Mouse (Mus musculus): ENCODE measurements around the gene Usp33. TPM values are rescaled to one million over a fixed set of nuclear protein-coding genes. Genes with fewer than 3 reads are reported as not detected.
A peak's percentile ranks its signal among the peaks of the same experiment; 100 is the strongest.

The Usp33 gene
- total RNA-seq, 2 experiments from 2014 or later, result 110 to 112 TPM

DNA sequence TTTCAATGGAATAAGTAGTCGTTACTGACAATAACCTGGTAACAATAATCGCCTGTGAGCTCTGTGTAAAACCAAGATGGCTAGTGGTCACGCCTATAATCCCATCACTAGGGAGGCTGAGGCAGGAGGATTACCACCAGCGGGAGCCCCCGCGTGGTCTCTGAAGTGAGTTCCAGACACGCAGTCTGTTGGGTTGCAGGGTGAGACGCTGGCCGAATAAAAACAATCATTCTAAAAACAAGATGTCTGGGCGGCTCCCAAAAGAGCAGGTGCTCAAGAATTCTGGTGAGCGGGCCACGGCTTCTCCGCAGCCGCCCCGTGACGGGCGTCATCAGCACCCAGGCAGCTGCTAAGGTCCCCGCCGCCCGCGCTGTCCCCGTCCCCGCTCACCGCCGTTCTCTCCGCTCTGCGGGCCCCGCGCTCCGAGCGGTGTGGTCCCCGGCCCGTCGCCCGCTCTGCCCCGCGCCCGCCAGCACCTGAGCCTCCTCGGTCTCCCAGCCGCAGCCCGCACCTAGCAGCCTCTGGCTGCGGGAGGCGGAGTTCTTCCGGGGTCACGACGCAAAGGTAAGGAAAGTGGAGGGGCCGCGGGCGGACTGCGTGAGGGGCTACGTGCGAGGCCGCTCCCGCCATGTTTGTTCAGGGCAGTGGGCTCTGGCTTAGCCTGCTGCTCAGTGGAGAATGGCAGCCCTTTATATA is 6.3 kb upstream of the Usp33 start, which contains the start of gene Miga1:
Gene Miga1, minus strand, starts transcription at position 546 of the 696 bp plus-strand sequence.
- DNase-seq (ENCODE audit: low spot score in 2 of 2), result peak; percentile 78 to 85

DNA sequence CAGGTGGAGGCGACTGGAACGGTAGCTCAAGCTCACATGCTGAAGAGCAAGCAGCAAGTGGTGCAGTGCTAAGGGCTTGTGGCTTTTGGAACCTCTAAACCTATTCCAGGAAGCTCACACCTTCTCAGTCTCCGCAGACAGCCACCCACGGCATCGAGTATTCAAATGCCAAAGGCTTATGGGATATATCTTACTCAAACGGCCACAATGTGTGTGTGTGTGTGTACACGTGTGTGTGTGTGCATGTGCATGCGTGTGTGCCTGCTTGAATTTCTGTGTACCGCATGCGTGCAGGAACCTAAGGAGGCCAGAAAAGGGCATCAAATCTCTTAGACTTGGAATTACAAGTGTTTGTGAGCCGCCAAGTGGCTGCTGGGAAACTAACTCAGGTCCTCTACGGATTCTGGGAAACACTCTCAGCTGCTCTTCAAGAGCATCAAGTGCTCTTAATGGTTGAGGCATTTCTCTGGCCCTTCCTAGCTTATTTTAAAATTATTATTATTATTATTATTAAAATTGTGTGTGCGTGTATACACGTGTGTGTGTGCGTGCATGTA is 3.2 kb upstream of the Usp33 start:
- DNase-seq (ENCODE audit: low spot score in 2 of 2), result no peak

DNA sequence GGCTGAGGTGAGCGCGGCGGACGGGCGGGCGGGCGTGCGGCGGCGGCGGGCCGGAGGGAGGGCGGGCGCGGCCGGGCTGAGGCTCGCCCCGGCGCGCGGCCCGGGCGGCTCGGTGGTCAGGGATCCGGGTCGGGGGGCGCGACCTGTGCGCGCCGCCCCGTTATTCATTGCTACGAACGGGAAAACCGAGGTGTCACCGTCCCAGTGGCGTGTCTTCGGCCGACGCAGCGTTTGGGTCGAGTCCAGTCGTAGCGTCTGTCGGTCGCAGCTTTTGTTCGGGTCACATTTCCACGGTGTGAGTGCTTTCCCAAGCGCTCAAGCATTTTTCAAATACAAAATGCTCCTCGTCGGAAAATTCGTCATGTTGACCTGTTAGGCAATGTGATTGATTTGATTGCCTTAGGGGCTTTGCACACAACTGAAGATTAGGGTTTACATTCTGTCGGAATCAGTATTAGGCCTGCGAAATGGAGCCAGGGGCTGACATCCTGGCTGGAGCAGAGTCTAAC is 409 bp downstream of the Usp33 start:
- DNase-seq (ENCODE audit: low spot score in 2 of 2), result peak; percentile 33 to 46

DNA sequence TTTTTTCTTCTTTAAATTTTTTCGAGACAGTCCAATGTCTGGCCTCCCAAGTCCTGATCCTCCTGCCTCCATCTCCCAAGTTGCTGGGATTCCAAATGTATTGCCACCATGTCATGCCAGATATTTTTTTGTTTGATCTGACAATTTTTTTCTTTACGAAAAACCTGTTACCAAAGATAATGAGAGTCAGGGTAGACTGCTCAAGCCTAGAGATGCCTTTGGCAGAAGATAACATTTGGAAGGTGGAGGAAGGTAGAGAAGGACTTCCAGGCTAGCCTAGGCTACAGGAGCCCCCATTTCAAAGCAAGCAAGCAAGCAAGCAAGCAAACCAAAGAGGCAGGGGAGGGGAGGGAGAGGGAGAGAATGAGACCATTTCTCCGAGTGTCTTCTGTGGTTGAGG is 949 bp downstream of the Usp33 start:
- DNase-seq (ENCODE audit: low spot score in 2 of 2), result no peak

- DNase-seq (ENCODE audit: low spot score in 2 of 2), result no peak
Observed at GRCm38 (mm10) chr3:152348011-152348830, 1.9 kb downstream of the Usp33 start.

DNA sequence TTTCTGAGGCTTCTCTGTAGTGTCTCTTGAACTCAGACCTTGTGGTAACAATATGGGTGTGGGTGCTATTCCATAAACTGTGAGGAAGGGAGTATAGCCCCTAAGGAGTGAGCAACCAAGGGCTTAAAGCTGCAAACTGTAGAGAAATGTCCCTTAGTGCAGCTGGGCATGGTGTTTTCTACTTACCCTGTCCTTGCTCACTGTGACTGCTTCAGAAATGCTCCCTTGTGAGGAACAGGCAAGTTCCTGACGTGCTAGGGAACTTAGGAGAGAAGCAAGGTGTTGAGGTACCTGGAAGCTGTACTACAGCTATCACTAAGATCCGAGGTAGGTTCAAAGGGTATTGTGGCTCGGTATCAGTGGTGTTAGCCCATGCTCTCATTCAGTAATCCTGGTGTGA is 4.2 kb downstream of the Usp33 start:
- DNase-seq (ENCODE audit: low spot score in 2 of 2), result no peak

- DNase-seq (ENCODE audit: low spot score in 2 of 2), result no peak
Observed at GRCm38 (mm10) chr3:152350966-152351365, 4.7 kb downstream of the Usp33 start.

DNA sequence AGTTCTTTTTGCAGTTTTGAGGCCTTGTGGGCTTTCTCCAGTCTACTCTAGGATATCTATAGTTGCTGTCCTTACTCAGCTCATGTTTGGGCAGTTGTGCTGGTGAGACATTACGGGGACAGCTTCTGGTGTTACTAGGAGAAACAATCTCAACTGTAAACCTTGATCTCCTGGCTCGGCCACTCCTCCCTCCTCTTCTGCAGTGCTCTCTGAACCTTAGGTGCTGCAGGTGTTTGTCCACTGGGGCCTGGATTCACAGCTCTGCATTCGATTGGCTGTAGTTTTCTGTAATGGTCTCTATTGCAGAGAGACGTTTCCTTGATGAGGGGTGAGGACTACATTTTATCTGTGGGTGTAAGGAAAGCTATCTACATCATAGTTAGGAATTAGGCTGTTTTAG is 6.0 kb downstream of the Usp33 start:
- no peak for DNase-seq (ENCODE audit: low spot score in 2 of 2)

DNA sequence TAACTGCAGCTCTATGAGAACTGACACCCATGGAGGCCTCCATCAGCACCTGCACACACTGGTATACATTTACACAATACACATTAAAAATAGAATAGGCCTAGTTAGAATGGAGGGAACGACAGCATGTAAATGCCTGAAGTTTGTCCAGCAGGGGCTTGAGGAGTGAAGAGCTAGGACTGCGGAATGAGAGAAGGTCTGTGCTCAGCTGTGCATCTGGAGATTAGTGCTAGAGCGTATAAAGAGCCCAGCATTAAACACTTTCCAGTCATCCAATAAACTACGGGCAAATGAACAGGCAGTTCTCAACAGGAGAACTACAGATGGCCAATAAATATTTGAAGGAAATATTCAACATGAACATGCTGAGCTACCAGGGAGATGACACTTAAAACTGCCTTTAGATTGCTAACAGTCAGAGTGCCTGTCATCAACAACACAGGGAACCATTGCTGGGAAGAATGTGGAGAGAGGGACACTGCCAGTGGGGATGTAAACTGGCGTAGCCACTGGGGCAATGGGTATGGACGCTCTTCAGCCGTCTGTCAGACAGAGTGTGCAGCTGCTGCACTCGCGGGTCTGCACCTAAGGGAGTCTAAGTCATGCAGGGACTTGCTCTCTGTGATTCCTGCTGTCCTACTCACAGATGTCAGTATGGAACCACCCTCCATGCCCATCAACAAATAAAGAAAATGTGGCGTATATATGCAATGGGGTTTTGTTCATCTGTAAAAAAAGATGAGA is 7.3 kb downstream of the Usp33 start:
- DNase-seq (ENCODE audit: low spot score in 2 of 2), result no peak

GRCm38 (mm10) chr3:152355361-152355760 is 9.1 kb downstream of the Usp33 start:
- DNase-seq (ENCODE audit: low spot score in 2 of 2), result no peak

DNA sequence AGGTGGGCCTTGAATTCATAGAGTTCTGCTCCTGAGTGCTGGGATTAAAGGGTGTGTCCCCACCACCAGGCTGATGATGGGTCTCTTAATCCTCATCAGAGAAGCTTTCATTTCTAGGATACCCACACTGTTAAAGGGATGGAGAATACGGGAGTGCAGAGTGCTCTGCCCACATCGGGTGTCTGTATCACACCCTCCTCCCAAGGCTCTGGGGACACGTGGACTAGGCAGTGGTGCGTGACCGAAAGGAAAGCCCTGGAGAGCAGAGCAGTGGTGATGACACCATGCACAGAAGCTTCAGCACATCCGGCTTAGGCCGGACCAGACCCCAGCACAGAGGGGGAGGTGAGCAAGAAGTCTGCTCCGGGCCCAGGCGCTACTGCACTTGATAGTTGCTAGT is 10.5 kb downstream of the Usp33 start:
- no peak for DNase-seq (ENCODE audit: low spot score in 2 of 2)

DNA sequence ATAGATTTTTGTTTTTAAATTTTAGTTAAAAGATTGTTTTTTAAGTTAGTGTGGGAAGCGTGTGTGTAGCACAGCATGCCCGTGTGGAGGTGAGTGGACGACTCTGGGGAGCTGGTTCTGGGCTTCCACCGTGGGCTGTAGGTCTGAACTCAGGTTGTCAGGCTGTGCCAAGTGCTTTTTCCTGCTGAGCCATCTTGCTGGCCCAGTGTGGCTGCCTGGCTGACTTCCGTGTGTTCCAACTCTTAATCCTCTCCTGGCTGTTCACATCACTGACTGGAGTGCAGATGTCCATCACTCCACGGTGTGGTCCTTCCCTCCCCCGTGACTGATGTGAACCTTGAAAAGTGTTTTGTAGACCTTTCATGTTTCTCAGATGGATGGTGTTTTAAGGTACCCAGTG is 12.9 kb downstream of the Usp33 start:
- no peak for DNase-seq (ENCODE audit: low spot score in 2 of 2)

GRCm38 (mm10) chr3:152364181-152364580 is 17.9 kb downstream of the Usp33 start:
- no peak for DNase-seq (ENCODE audit: low spot score in 2 of 2)

DNA sequence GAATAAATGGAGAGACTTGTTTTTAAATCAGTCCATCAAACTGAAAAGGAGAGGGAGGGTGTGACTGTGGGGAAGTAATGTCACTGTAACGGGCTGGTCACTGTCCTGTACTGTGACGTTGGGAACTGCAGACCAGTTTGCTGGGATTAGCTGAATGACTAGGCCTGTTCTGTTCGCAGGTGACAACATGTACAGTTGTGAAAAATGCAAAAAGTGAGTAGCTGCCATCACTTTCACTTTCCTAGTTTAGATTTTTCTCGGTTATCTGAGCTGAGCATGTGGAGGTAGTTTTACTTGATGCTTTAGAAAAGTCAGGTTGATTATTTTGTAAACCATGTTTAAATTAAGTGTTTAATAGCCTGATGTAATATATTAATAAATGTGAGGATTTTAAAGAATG is 29.8 kb downstream of the Usp33 start:
- no peak for DNase-seq (ENCODE audit: low spot score in 2 of 2)

GRCm38 (mm10) chr3:152384106-152384505 is 37.8 kb downstream of the Usp33 start:
- no peak for DNase-seq (ENCODE audit: low spot score in 2 of 2)

DNA sequence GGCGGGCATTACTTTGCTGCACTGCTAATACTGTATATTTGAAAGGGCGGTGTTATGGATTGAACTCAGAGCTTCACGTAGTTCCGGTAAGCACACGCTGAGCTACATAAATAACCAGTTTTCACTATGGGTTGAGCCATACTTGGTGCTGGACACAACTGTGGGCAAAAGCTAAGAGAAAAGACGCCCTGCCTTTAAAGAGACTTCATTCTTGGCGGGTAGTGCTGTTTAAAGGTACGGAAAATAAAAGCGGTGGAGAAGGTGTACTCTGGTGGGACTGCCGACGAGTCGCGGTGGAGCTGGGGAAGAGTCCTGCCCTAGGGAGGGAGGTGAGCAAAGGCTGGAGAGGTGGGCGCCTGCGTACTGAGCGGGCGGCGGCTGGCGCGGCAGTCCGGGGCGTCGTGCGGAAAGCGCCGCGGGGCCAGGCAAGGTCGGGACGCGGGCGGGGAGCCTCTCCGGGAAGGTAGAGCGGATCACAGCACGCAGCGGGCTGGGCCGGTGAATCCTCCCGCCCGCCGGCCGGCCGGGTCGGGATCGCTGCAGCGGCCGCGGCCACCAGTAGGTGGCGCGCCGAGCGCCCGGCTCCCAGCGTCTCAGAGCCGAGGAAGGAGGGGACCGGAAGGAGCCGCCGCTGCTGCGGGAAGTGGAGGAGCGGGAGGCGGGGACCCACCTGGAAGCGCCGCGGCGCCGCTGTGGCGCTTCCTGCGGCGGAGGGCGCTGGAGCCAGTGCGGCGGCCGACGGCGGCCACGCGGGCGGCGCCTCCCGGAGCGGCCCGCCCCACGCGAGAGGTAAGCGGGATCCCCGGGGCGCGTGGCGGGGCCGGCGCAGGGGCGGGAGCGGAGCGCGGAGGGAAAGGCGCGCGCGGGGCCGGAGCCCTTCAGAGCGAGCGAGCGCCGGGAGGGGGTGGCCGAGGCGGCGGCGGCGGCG is 49.3 kb downstream of the Usp33 start, which contains the start of gene Zzz3:
Gene Zzz3, plus strand, starts transcription at position 124 of the 928 bp plus-strand sequence.
- DNase-seq (ENCODE audit: low spot score in 2 of 2), result peak; percentile 88 to 89

- peak; percentile 97 to 100 for DNase-seq (ENCODE audit: low spot score in 2 of 2)
Observed at GRCm38 (mm10) chr3:152396278-152396987, 50.2 kb downstream of the Usp33 start.

DNA sequence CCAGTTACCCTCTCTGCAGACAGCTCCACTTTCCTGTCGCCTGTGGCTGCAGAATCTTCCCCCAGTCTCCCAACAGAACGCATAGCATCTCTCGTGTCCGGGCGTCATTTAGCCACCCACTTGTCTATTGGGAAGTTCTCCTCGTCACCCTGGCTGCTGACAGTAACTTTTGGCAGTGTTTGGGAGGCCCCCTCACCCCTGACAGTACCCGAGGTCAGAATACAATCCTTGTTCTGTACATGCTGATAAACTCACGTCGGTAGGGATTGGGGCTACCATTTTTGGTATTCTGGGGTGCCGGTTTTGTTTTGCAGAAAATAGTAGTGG is 50.7 kb downstream of the Usp33 start:
- DNase-seq (ENCODE audit: low spot score in 2 of 2), result peak in 1 of 2 experiments; percentile 17

GRCm38 (mm10) chr3:152397335-152397940 is 51.2 kb downstream of the Usp33 start:
- no peak for DNase-seq (ENCODE audit: low spot score in 2 of 2)

All from layer of hippocampus, postnatal 14 days (tissue).